Mouse (Mus musculus): ENCODE measurements around the gene Tnpo2.

DNA sequence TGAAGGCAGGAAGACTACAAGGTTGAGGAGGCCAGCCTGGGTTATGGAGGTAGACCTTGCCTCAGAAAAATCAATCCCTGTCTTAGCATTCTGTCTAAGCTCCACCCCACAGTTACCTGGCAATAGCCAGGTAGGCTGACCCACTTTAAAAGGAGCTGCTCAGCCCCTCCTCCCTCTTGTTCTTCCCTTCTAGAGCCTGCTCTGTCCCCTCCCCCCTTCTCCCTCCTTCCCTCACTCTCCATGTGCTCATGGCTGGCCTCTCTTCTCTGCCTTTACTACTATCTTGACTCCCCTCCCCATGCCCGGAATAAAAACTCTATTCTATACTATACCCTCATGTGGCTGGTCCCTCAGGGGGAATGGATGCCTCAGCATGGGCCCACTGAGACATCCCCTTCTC is 2.8 kb upstream of the Tnpo2 start:
- TF ChIP-seq CTCF (IDR thresholded peaks at IDR 0.05; ENCODE audit: control insufficient read depth, insufficient read depth, insufficient read length) (no peak), CEBPB (IDR thresholded peaks at IDR 0.05; ENCODE audit: low read depth) (no peak), MYOD1 (IDR thresholded peaks at IDR 0.05; ENCODE audit: control insufficient read depth, insufficient read length, low read depth) (no peak), MYOG (IDR thresholded peaks at IDR 0.05; ENCODE audit: control insufficient read depth, extremely low read depth, insufficient read length) (no peak), USF1 (IDR thresholded peaks at IDR 0.05; ENCODE audit: low read depth) (no peak), FOSL1 (IDR thresholded peaks at IDR 0.05; ENCODE audit: insufficient read depth, low read length, poor library complexity, severe bottlenecking) (no peak)

Data from C2C12 (cell line).